Mouse (Mus musculus): ENCODE results near the gene Tns3.

Gene Tns3

DNA sequence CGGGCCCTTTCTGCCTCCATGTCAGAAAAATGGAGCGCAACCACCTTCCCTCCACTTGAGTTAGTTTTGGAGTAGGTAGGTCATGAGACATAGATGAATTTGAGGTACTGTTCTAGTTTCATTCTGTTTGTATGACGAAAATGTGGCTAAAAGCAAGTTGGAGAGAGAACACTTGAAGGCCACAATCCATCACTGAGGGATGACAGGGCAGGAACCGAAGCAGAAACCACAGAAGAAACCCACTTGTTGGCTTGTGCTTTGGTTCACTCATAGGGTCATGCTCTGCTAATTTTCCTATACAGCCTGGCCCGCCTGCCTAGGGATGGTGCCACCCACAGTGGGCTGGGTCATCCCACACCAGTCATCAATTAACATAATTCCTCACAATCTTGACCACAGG lies 14.9 kb upstream of the Tns3 start:
- DNase-seq: no peak

DNA sequence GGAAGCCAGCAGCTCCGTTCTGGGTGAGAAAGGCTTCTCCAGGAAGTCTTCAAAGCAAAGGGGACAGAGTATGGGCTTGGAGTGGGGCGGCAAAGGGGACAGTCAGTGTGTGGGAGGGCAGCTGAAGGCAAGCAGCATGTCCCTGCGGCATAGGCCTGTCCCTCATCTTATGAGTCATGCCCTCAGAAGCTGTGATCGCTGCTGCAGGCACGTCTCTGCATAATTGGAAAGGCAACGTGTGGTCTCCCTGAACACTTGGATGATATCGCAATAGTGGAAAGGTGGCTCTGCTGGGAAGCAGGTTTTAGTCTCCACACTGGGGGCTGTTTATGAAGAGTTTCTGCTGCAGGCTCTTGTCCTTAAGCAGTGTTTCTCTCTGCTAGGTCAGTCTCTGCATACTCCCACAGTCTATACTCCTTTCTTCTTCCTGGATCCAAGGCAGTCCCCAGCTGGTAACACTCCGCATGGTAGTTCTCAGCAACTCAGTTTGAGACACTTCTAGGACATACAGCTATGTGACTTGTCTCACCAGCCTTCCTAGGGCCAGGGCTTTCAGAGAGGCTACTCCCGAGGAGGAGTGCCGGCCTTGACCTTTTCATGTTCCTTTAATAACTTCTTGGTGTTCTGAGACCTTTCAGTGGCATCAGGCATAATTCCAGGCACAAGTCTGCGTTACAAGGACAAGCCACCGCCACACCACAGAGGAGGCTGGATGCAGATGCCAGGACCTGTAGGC lies 14.1 kb upstream of the Tns3 start:
- no peak for DNase-seq

DNA sequence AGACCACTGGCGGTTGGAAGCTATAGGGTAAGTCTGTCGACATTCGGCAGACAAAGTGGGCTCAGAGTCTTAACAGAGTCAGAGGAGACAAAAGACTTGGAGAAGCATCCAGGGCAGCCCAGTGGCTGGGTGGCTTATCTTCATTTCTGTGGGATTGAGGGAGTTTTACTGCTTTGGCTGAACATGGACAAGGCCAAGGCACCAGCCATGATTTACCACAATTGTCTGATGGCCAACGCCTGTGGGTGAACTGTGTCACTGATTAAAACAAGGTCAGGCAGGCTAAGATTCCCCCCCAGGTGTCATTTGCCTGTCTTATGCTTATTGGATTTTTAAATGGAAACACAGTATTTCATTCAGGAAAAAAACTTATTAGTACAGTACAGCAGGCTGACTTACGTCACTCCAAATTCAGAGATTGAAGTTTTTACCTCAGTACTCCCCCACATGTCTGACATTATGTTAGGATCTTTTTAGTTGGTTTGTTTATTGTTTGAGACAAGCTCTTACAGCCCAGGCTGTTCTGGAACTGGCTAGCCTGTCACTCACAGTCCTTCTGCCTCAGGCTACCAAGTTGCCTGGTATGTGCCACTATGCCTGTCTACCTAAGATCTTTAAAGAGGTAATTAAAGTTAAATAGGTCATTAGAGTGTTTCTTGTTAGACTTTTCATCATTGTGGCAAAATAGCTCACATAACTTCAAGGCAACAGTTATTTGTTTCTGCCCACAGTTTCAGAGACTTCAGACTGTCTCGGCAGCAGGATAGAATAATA lies 11.6 kb upstream of the Tns3 start:
- no peak for DNase-seq

DNA sequence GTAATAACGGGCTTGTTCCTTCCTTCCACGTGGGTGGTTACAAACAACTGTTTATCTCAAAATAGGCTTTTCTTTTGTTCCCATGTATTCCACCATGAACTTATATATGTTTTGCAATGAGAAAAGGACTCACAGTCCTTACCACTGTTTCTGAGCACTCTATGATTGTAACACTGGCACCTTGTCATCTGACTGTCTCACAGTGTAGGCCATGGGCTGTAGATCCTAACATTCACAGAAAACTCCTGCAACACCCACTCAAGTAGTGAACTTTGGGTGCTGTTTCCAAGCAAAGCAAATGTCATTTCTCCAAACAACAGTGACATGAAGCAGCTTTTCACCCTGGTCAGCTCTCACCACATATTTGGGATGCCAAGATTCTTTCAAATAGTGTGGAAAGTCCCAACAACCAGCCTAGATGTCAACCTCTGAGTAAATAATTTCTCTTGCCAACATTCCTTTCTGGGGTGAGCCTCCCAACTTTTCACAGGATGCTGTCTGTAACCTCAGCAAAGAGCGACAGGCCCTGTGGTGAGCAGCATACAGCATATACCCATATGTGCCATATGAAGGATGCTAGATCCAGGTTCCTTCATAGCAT lies 10.3 kb upstream of the Tns3 start:
- DNase-seq: peak in 1 of 2 experiments; percentile 20

DNA sequence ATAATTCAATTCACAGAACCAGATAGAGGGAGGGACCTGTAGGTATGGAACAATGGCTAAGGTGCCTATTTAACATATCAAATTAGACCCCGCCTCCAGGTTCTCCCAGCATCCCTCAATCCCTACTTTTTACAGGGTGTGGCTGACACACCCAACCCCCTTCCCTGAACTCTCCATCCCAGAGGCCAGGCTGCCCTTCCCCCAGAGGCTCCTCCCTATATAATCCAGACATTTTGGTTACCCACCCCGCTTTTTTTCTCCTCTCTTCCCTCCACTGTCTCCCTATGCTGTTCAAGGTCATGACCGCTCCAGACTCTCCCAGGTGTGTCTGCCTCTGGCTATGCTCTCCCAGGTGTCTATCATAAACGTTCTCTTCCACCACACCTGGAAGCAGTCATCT lies 7.4 kb upstream of the Tns3 start:
- no peak for DNase-seq

DNA sequence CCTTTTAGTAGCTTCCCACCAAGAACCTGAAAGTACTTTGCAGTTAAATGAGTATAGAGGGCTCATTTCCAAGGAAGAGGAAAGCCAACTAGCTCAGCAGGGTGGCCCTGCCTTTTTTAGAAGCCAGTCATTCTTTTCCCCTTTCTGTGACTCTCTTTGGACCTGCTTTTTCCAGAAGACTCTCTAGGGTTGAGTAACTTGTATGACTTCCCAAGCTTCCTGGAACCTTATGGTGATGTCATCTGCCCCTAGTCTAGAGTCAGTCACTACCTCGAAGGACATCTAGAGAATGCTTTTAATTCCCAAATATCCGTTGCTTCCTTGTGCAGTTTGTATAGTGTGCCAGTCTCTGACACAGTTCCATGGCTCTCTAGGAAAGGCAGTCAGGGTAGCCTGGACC lies 4.8 kb upstream of the Tns3 start:
- no peak for DNase-seq

DNA sequence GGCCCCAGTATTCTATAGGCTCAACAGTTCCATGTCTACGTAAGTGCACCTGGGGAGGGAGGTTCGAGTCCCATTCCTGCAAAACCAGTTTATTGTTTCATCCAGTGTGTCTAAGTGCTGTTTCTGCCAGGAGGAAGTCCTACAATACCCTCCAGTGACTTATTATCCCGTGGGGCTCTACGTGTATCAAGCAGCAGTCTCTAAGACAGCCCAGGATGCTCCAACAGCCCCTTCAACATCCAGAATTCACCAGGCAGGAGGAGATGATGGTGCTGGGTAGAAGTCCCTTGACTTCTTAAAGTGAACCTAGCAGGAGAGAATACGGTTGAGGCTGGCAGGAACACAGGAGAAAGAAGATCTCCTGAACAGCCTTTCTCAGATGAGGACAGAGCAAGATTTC lies 462 bp upstream of the Tns3 start:
- DNase-seq: no peak

DNA sequence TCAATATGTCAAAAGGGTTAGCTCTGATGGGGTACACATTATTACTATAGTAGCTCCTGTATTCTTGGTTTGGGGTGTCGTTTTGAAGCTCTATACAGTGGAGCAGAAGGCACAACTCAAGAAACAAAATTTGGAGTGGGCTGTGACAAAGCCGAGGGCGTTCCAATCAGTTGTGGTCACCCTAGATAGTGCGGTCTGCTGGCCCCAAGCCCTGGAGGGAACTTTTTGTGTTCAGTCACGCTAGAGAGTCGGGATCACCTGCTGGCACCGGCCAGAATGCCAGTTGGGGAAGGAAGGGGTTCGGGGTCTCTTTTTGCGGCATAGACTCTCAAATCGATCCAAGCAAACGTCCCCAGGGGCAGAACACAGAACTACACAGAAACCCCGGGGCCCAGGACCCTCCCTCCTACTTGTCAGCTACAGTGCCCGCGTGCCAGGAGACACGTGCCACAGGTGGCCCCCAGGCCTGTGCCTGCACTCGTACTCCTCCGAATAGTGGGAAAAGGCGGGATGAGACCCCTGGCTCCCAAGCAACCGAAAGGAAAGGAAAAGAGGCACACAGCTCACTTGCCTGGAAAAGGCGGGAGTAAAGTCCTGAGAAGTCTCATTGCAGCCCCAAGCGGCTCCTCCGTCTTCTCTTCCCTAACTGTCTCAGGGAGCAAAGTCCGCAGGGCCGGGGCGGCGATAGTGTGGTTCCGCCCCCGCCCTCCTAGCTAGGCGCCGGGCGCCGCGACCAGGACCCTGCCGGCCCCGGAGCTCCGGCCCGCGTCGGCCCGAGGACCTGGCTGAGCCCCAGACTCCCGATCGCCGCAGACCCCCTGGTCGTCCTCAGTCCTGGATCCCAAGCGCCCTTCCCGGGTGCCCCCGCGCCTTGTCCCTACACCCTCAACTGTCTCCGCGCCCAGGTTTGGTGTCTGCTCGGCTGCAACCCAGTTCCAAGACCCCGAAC lies 617 bp downstream of the Tns3 start:
- DNase-seq: peak; percentile 86 to 90

DNA sequence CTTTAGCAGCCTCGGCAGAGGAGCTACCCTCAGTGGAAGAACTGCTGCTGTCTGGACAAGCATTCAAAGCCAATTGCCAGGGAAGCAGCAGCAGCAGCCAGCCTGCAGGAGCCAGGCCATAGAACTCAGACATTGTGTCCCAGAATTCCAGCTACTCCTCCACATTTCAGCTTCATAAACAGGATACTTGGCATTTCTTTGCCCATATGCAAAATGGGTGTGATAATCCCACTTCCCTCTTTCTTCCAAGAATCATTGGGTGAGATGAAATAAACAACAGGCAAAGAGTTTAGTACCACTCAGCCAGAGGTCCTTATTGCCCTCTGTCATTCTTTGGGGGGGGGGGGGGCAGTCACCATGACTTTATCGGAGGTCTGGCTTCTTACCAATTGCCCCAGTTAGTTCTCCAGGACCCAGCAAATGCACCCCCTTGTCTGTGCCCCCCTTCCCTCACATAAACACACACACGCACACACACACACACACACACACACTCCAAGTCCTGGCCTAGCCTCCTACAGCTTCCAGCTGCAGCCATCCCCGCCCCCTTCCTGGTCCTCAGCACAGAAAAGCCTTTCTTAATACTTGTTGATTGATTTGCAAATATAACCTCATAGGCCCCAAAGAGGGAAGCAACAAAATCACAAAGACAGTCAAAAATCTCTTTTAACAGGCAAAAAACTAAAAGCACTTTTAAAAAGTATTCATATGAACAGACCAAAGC lies 1.5 kb downstream of the Tns3 start:
- peak in 1 of 2 experiments; percentile 64 for DNase-seq

DNA sequence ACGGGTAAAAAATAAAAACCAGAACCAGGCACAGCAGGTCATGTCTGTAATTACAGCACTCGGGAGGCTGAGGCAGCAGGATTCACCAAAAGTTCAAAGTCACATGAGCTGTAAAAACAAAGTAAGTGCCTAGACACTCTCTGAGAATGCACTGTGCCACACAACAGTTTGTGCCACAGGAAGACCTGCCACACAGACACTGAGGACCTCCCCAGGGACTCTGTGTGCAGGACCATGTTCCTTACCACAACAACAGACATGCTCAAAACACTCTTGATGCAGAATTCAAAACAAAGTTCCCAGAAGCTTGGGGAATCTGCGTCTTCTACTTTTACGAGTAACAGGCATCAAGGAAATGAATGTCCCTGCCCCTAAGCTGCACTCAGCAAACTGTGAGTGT lies 3.4 kb downstream of the Tns3 start:
- DNase-seq: no peak

DNA sequence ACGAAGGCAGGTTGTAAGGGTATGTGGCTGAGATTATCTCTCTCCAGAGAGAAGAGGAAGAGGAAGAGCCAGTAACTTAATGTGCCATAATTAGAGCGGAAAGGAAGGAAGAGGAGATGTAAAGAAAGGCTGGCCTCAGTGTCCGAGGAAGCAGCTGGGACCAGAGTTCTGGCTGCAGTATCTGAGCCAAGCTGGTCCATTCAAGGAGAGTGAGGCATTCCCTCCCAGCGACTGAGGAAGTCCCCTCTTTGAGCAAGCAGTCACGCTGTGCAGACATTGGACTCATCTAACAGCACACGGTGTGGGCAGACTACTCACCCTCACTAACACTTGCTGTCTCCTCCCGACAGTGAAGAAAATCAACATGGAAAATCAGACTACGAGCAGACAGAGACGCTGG lies 4.5 kb downstream of the Tns3 start:
- DNase-seq: no peak

DNA sequence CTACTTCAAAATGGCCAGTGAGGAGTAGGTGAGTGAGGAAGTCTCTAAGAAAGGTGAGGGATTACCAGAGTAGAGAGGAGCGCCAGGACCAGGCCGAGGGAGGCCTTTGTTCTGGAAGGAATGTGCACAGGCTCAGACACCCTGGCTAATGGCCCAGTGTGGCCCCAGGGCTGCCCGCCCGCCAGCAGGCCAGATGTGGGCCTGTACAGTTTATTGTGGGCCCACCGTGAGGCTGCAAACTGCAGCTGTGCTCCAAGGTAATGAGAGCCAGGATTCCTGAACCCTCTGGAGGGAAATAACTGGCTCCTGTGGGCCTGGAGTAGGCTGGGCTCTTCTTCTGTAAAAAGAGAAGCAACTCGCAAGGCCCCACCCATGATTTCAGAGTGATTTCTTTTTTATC lies 5.3 kb downstream of the Tns3 start:
- DNase-seq: peak; percentile 61 to 72

DNA sequence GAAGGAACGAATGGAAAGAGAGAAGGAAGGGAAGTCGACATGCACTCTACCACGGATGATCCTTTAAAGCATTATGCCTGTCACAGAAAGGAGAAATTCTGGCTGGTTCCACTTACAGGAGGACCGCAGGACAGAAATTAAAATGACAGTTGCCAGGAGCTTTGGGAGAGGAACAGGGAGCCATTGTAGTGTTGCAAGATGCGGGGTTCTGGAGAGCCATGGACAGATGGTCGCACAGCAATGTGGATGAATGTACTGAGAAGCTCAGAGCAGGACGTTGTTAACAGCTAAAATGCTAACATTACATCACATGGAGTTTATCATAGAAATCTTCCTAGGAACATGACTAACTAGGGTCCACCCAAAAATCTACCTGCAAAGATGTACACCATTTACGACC lies 6.8 kb downstream of the Tns3 start:
- no peak for DNase-seq

DNA sequence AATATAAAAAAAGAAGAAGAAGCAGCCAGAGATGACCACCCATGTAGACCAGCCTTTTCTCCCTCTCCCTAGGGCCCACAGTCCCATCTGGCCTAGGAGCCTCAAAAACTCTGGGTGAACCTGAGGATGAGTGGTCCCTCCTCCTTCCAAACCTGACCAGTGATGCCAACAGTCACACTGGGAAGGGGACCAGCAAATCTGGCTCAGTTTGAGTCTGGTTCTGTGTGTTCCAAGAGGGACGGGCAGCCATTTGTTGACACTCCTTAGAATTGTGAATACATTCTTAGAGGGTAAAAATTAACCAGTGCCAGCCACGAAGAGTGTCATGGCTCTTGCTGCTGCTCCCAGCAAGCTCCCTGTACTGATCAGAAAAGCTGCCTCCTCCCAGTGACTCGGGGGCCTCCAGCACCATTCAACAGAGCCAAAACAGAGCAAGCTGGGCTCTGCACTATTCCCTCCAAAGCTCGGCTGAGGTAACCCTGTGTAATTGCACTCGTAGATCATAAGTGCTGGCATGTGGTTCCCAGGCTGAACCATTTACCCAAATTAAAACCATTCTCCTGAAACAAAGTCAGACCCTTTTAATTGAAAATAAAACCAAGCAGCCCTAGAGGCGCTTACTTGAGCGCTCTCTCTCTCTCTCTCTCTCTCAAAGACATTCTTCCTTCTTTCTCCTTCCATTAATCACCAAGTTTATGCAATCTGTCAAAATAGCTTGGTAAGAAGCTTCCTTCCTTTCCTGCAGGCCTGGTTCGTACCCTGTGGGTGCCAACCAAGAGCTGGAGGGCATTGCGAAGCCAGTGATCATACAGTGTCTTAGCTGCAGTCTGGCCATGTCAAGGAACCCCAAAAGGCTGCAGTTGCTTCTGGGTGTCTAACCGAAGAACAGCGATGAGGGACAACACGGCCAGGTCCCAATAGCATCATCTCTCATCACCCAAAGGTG lies 7.6 kb downstream of the Tns3 start:
- peak; percentile 43 to 63 for DNase-seq

DNA sequence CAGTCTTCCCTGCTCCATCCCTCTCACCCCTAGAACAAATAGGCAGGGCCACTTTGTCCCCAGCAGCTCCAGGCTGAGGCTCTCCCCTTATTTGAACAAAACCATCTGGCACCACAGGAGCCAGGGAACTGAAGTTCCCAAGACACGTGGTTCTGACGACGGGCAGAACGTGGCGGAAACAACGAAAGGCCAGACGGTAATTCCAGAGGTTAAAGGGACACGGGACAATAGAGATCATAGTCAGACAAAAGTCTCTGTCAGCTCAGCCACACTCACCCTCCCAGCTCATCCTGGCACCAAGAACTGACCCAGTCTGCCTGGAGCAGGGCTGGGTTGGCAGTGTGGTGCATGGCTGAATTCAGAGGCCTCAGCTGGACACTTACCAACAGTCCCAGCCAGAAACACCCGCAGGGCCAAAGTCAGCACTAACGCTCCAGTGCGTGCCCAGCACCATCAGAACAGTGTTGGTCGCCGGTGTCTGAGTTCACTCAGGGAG lies 10.5 kb downstream of the Tns3 start:
- peak; percentile 82 to 87 for DNase-seq

DNA sequence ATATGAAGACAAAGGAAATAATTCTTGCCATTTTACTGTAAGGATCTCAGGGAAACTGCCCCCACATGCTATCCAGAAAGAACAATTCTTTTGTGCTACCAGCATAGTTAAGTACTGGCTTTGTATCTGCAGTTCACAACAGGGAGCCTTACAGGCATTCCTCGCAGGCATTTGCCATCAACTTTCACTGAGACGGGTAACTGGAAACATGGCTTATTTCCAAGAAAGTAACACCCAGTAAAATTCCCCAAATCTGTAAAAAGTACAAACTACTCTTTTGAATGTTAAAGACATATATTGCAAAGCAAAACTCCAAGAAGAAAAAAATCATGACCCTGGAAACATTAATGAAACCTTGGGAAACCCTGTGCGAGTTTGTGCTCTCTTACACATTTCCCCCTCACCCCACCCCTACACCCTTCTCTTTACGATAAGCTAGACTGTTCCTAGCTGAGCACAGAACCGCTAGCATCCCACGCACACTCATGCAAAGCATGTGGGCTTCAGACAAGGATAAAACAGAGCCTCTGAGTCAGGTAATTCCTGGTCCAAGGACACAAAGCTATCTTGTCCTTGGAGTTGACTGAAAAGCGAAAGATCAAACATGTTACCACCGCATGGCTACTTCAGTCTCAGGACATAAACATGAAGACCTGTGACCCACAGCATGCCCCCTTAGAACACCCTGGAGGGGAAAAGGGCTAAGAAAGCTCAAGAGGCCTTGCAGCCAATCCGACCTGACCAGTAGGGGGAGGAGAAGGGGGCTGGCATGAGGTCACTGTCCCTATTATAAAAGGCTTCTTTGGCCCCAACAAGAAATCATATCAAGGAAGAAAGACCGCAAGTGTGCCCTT lies 11.3 kb downstream of the Tns3 start:
- no peak for DNase-seq

DNA sequence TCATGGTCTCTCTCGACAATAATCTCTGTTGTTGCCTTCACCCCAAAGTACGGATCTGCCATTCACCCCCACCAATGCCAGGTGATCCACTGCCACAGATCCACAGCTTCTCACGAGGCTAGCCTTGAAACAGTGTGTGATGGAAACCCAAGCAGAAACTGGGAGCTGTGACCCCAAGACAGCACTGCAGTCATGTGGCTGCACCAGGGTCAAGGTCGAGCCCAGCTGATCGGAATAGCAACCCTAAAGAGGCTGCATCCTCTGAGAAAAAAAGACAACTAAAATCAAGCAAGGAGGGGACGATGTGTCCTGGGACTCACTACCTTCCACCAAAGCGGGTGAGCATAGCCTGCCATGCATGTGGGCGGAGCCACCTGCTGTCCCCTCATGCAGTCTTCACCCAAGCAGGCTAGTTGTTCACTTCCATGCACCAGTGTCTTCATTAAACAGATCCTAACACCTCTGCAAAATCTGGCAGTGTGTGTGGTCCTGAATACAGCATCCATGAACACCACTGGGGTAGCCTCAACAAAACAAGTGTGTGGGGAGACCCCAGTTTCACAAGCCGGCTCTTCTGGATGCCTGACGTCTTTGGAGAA lies 12.1 kb downstream of the Tns3 start:
- peak in 1 of 2 experiments; percentile 59 for DNase-seq

DNA sequence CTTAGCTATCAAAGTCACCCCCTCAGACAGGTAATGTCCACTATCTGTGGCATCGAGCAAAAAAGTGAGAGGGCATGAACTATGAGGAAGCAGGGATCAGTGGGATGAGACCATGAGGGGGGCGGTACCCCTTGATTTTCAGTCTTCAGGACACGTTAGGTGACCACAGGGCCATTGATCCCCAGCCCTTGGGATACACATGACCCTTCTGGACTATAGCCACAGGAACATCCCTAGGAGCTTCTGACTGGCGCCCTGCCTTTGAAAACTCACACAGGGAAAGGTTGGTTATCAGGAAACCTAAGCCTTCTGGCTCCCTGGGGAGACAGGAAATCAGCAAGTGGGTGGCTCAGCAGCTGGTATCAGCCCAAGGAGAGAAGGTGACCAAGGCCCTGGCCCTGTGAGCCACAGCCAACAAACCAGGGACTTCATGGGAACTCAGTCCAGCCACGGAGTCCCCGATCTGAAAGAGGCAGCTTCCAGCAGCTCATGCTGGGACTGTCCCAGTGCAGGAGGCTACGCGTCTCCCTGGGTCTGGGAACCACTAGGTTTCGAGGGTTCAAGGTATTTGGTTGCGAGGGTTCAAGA lies 12.8 kb downstream of the Tns3 start:
- DNase-seq: peak in 1 of 2 experiments; percentile 54

DNA sequence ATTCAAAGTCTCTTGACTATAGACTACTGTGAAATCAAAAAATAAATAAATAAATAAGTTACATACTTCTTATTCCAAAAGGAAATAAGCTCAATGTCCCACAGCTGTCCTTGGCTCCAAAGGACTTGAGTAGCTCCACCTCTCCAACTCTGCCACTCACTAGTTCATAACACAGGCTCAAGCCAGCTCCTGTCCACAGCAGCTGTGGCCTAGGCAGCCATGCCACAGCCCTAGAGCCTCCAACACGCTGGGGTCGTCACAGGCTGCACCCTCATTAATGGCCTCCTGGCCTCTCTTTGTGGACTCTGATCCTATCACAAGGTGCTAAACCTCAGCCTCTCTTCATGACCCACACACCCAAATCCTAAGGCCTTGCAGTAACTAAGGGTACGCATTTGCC lies 18.7 kb downstream of the Tns3 start:
- DNase-seq: no peak

All from kidney, postnatal 36 days (tissue).